Mouse (Mus musculus) E14TG2a.4 (cell line): ENCODE measurements around the gene Snap91.

Source experiments
- CTCF ChIP-seq: conservative IDR thresholded peaks from 2 replicates; pipeline ENCODE4 v1.5.1; 2014; ENCODE audit warnings: low read length
- NANOG ChIP-seq: IDR thresholded peaks from 2 replicates; pipeline ENCODE4 v1.6.1; 2014; ENCODE audit warnings: borderline replicate concordance, low read length, mixed read lengths
- POU5F1 ChIP-seq: IDR thresholded peaks from 2 replicates; pipeline ENCODE4 v1.6.1; 2014; ENCODE audit warnings: low read length, borderline replicate concordance

GRCm38 (mm10) chr9:86852861-86853260 is 27.6 kb downstream of the Snap91 start:
- TF ChIP-seq CTCF (no peak), NANOG (no peak), POU5F1 (no peak)
